Mouse (Mus musculus) liver, adult 2 months (tissue): ENCODE results near the gene Lcn6.

Experiments used
- CTCF ChIP-seq: fragments of 200-500 bp; IDR thresholded peaks from 2 replicates; pipeline ENCODE4 v1.5.1; 2011; ENCODE audit warnings: low read depth, low read length, control low read depth
- POLR2A ChIP-seq: fragments of 200-500 bp; IDR thresholded peaks from 2 replicates; pipeline ENCODE4 v1.6.1; 2011; ENCODE audit warnings: low read length, control low read depth; ENCODE audit not compliant: insufficient read depth; ENCODE audit errors: extremely low read depth

DNA sequence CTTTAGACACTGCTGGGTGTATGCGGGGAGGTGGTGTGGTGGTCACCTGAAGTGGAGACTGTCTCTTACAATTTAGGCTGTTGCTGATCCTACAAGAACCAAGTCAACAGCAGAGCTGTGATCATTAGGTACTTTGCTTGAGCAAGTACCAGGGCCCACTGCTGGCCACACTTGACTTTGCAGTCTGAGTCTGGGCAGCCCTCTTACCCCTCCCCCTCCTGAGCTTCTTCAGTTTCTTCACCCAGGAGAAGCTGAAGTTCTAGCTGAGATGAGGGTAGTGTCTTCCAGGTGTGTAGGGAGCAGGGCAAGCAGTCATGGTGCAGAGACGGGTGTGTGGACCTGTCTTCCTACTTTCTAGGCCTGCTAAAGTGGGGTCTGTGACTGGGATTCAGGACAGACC lies 31.5 kb downstream of the Lcn6 start:
- TF ChIP-seq POLR2A (no peak), CTCF (peak; percentile 28; the same call in 1 of the 2 replicates)
